Mouse (Mus musculus): ENCODE measurements around the gene Prox1. TPM values are rescaled to one million over a fixed set of nuclear protein-coding genes. Genes with fewer than 3 reads are reported as not detected.

Prox1 gene
- total RNA-seq (2021): 10 to 100 TPM; 34.3 to 68.1 TPM

DNA sequence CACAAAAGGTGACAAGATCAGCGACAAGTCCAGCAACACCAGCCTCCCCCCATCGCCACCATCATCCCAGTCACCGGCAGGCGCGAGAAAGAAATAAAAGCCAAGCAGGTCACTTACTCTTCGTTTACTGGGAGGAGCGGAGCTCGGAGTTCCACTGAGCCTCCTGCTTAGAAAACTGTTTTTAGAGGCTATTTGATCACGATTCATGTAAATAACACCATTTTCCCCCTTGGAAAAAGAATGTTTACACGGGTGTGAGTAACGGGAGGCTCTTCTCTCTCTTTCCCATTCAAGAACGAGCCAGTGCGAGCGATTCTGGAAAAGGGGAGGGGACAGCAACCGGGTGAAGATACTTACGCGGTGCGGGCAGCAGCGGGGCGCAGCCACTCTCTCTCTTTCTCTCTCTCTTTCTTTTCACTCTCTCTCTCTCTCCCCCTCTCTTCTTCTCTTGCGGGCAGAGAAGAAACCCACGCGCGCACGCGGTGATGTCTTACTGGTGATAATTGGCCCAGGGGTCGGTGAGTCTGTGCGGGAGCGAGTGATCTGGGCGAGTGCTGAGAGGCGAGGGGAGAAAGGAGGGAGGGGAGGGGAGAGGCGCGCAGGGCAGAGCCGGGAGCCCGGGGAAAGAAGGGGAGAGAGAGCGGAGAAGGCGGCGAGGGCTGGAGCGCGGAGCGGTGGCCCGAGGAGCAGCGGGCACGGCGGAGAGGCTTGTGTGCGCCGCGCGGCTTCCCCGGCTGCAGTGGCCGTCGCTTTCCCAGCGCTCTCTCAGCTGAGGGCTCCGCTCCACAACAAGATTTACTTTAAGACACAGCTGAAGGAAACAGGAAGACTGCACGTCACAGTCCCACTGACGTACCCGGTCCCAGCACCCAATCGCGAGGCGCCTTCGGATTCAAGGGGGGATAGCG lies at the start of gene Prox1:
Prox1 (minus strand) TSS at position 804 of the 908 bp plus-strand sequence.
- intact Hi-C loops (cut with DNase I): loop anchor here (2.0 to 10.0 kb wide), 4 partner anchors 41 to 627 kb away; no protein-coding TSS in a partner anchor
- DNase-seq: peak; percentile 84 to 88

DNA sequence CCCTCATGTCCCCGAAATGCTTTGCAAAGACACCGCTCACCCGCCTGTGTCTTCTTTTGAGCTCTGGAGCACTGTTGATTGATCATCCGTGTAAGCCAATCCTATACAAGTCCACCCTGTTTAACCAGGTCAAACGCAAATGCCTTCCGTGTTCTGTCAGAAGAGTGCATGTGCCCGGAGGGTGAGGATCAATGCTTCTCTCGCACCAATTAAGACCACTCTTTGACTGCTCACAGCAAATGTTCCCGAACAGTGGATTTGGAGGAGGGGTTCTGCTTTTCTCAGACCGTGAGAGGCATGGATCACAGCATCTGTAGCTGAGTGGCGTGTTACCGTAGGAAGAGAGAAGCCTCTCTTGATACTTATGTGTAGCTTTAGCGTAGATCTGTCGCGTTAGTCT lies 46.1 kb upstream of the Prox1 start:
- intact Hi-C loops (cut with DNase I): no loop called here

DNA sequence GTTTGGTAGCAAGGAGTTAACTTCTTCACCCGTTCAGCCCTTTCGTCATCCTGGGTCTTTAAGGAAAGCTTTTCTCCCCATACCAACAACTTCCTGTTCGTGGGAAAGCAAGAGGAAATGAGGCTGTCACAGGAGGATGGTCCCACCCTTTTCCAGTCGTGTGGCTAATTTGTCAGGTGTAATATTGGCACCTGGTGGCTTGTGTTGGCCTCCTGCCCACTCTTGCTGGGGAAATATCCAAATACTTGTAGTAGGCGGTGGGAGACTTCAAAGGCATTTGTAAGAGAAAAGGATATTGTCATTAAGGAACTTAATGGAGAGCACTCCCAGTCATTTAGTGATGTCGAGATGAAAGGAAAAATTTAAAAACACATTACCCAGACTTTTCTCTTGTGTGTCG lies 44.1 kb upstream of the Prox1 start:
- intact Hi-C loops (cut with DNase I): no loop called here
- DNase-seq: peak in 1 of 2 experiments; percentile 12

More for the DNA sequence above, 46.1 kb upstream of the Prox1 start:
- DNase-seq: no peak

DNA sequence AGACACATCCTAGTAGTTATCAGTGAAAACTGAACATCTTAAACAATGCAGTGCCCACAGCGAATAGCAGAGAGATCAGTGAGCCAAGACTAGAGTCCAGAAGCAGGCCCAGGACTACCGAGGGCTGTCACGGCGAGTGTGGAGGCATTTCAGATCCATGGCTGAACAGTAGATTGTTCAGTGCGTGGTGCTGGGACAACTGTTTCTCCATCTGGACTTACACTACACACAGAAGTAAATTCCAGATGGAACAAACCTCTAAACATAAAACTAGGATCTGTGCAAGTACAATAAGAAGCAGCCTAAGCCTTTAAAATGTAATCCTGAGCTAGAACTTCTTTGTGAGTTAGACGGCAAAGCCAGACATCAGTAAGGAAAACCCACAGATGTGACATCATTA lies 42.7 kb upstream of the Prox1 start:
- DNase-seq: no peak
- intact Hi-C loops (cut with DNase I): no loop called here

DNA sequence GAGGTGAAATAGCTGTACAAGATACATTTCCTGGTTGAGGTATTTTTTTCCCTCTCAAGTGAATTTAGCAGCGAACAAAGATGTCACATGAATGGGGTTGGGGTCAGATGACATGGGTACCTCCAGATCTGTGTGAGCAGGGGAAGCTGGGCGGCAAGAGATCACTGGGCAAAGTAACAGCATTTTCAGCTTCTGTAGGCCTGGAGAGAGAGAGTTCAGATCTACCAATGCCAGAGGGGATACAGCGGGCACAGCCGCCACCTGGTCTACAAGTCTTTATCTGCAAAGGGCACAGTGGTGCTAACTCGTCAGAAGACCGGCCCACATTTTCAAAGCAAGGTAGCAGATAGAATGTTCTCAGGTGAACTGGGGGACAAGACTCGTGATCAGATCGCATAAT lies 36.7 kb upstream of the Prox1 start:
- intact Hi-C loops (cut with DNase I): no loop called here
- no peak for DNase-seq

DNA sequence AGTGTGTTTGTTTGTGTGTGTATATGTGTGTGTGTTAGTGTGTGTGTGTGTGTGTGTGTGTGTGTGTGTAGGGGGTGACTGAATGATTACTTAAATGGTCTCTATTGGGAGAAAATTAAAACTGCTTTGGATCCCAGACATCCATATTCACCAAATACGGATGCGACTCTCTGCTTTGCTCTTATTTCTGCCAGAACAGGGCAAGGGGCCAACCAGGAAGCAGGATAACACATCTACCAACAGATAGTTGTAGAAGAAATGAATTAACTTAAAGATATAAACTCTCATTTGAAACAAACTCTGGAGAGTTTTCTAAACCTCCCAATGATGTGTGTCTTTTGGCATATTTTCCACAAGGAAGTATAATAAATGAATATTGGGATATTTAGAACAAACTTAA lies 35.2 kb upstream of the Prox1 start:
- intact Hi-C loops (cut with DNase I): no loop called here
- no peak for DNase-seq

DNA sequence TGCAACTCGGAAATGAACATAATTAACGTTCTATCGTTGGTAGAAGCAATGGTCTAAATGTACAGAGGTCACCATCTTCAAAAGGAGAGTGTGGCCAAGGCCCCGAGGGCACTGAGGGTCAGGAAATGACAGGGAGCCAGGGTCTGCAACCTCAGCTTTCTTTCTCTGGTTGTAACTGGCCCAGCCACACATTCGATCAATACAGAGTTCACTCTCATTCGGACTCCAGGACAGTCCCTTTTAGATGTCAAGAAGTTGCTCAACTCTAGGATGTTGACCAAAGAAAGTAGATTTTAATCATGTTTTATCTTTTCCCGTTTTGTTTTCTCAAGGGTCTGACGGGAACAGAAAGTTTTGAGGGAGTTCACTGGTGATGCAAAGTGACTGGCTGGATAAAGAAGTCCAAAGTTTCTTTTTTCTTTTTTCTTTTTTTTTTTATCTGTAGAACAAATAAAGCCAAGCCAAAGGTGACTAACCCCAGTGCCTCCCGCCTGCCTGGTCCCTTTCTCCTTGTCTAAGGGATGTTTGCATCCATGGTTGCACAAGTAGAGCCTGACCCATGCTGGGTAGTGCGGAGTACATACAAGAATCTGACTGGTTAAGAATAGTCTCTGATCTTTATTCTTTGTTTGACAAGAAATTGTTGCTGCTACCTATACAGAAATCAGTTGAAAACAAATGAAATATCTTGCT lies 34.0 kb upstream of the Prox1 start:
- intact Hi-C loops (cut with DNase I): no loop called here
- DNase-seq: no peak

DNA sequence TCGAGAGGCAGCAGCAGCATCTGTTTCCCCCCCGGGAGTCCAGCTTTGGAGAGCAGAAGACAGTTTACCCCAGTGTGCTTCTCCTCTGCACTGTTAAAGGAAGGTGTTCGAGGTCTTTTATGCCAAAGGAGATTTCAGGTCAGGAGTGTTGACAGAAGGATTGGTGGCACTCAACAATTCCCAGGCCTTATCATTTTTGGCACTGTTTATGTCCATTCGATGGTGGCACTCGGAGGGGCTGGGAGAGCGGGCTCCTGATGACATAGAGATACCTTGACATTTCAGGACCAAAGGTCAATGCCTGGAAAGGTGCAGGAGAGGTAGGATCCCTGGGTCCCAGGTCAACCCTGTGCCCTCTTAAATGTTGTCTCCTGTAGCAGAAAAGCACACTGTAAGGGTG lies 31.2 kb upstream of the Prox1 start:
- intact Hi-C loops (cut with DNase I): no loop called here
- DNase-seq: peak; percentile 48 to 51

DNA sequence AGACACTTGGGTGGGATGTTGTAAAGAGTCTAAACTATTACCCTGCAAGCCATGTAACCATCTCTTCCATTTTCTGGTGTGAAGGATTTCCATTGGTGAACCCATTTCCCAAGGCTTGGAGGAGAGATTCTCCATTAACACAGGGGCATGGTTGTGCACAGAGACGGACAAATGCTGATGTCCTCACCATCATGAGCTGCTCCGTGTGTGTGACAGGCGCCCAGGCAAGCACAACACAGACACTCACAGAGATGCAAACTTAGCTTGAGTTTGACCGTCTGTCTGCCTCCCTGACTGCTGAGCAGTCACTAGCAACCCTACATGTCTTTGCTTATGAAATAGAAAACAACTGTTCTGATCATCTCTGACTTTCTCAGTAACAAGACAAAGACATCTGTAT lies 30.5 kb upstream of the Prox1 start:
- intact Hi-C loops (cut with DNase I): no loop called here
- no peak for DNase-seq

DNA sequence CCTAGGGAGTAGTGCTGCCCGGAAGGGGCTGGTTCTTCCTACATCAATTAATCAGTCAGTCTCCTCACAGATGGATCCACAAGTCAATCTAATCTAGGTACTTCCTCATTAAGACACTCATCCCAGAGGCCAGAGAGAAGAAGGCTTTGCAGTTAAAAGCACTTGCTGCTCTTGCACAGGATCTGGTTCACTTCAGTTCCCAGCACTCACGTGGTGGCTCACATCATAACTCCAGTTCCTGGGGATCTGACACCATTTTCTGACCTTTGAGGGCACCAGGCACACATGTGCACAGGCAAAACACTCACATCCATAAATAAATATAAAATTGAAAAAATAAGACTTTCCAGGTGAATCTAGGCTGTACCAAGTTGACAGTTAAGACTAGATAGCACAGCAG lies 27.7 kb upstream of the Prox1 start:
- intact Hi-C loops (cut with DNase I): no loop called here
- no peak for DNase-seq

DNA sequence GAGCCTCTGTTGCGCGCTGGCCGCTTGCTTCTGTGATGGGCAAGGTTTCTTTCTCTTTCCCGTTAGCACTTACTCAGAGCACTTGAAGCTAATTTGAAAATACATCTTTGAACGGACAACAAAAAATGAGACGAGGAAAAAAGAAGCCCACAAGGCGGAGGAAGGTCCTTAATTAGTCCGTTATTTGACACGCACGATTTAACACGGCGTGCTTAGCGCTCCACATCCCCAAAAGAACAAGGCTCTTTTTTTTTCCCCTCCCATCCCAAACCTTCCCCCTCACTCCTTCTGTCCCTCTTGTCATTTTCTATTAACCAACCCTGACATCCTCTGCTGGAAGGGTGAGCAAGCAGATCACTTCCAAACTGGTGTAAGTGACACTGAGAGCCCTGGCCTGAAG lies 21.5 kb upstream of the Prox1 start:
- no peak for DNase-seq
- intact Hi-C loops (cut with DNase I): no loop called here

DNA sequence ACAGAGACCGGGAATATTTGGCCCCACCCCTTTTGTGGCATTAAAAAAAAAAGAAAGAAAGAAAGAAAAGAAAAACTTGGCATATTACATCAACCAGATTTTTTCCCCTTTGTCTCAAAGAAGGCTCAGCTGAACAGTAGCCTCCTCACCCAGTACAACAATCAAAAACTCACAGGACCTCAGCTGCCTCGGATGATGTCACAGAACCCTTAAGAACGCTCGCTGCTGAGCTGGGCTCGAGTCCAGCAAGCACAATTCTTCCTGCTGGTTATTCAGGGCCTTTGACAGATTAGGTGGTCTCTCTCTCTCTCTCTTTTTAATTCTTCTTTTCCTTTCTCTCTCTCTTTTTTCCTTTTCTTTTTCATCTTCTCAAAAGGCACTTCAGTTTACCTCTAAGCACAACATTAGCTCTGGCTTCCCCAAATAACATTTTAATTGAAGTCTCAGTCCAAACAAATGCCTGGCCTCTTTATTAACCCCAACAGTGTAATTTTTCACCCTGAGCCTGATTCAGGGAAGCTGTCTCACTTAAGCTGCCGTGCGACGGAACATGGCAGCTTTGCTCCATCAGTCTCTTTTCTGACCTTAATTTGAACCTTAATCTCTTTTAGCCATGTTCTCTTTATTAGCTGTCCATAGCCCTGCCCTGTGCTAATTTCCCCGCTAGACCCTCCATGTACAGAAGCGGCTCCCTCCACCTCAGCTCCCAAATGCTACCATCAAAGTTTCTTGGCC lies 19.9 kb upstream of the Prox1 start:
- DNase-seq: peak; percentile 47 to 54
- intact Hi-C loops (cut with DNase I): no loop called here

DNA sequence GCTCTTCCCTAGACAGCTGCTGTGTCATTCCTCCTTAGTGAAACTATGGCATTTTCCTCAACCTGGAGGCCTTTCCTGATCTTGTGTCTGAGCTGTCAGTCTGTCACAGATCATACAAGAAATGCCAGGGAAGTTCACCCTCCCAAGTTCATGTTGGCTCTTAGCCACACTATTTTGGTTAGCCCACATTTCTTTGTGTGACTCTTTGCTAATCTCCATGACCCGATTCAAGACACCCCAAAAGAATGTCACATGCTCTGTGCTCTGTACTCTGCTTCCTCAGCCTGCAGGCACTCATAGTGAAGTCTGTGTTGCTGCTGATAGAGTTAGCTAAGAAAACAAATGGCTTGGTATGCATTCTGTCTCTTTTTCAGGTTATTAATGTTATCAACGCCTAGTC lies 18.6 kb upstream of the Prox1 start:
- DNase-seq: peak; percentile 30 to 38
- intact Hi-C loops (cut with DNase I): no loop called here

DNA sequence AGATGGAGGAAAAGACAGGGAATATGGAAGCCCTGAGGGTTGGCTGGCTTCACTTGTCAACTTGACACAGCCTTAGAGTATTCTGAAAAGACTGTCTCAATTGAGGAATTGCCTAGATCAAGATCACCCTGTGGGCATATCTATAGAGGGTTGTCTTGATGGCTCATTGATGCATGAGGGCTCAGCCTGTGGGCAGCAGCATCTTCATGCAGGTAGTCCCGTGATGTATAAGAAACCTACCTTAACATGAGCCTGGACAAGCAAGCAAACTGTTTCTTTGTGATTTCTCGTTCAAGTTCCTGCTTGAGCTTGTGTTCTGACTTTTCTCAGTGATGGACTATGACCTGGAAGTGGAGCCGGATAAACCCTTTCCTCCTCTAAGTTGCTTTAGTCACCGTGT lies 15.8 kb upstream of the Prox1 start:
- intact Hi-C loops (cut with DNase I): no loop called here

DNA sequence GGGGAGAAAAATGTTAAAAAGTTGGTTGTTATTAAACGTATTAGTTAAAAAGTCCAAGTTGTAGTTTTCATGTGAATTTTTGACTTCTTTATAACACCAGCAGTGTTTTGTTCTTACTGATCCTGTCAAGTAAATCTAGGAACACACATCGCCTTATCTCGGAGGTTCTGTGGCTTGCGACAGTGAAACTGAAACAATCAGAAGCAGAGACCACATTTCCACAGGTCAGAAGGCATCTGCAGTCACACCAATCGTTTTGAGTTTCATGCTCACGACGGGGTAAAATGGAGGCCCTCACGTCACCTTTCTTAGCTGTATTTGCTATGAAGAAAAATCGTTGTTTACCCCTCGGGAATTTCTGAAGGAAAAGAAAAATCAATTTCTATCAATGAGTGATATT lies 14.8 kb upstream of the Prox1 start:
- DNase-seq: no peak
- intact Hi-C loops (cut with DNase I): no loop called here

More for the DNA sequence above, 15.8 kb upstream of the Prox1 start:
- no peak for DNase-seq

DNA sequence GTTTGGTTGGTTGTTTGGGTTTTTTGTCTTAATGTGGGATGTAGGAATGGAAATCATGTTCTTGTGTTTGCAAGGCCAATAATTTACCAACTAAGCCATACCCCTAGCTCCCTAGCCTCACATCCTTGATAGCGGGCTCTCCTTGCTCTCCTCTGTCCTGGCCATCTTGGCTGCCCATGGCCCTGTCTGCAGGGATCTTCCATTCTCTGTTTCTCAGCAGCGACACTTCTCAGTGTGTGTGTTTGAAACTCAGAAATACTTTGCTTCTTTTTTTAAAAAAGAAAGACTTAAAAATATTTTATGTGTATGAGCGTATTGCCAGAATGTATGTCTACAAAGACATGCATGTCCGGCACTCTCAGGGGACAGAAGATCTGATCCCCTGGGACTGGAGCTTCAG lies 13.1 kb upstream of the Prox1 start:
- intact Hi-C loops (cut with DNase I): no loop called here
- DNase-seq: no peak

DNA sequence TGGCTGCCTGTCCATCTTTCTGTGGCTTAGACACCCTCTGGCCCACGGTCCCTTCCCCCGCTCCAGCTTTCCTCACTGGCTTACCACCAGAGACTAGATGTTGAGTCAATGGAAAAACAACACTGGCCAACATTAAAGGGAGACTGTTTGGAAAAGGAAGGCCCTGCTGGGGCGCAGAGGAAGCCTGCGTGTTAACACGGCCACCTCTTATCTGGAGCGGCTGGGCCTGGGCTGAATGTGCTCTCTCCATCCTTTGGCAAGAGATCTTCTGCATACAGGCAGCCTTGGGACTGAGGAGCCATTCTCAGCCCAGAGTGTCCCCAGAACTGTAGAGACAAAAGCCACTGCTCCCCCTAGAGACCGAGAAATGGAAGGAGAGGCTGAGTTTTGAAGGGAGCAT lies 11.3 kb upstream of the Prox1 start:
- intact Hi-C loops (cut with DNase I): no loop called here
- peak in 1 of 2 experiments; percentile 33 for DNase-seq

DNA sequence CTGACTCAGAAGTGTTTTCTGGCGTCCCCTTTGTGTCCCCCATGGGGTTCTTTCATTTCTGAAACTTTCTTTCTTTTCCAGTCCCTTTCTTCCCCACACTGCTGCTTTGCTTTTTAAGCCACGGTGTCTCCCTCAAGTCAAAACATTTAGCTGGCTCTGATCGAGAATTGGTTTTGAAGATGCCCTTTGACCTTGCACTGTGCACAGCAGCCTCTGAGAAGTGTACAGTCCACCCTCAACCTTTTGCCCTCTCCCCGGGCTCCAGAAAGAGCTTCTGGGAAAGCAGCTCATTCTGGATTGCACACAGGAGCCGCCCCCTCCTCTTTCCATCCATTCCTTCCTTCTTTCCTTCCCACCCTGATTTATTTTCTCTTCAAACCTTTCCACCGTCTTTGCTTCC lies 10.3 kb upstream of the Prox1 start:
- intact Hi-C loops (cut with DNase I): no loop called here
- DNase-seq: no peak

DNA sequence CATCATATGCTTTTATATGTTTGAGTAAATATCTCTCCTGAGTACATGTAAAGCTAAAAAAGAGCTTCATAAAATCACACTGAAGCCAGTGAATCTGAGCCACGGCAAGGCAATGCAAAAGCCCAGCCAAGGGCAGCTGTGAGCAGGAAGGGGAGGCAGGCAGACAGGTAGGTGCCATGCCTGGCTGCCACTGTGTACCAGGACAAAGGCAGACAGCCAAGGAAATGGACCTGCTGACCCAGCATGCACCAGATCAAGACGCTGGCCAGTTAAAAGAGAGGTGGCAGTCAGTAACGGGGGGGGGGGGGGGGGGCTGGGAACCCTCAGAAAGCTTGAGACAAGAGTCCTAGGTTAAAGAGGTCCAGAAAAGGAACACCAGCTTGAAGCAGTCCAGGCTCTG lies 6.4 kb upstream of the Prox1 start:
- intact Hi-C loops (cut with DNase I): no loop called here
- peak; percentile 34 to 48 for DNase-seq

DNA sequence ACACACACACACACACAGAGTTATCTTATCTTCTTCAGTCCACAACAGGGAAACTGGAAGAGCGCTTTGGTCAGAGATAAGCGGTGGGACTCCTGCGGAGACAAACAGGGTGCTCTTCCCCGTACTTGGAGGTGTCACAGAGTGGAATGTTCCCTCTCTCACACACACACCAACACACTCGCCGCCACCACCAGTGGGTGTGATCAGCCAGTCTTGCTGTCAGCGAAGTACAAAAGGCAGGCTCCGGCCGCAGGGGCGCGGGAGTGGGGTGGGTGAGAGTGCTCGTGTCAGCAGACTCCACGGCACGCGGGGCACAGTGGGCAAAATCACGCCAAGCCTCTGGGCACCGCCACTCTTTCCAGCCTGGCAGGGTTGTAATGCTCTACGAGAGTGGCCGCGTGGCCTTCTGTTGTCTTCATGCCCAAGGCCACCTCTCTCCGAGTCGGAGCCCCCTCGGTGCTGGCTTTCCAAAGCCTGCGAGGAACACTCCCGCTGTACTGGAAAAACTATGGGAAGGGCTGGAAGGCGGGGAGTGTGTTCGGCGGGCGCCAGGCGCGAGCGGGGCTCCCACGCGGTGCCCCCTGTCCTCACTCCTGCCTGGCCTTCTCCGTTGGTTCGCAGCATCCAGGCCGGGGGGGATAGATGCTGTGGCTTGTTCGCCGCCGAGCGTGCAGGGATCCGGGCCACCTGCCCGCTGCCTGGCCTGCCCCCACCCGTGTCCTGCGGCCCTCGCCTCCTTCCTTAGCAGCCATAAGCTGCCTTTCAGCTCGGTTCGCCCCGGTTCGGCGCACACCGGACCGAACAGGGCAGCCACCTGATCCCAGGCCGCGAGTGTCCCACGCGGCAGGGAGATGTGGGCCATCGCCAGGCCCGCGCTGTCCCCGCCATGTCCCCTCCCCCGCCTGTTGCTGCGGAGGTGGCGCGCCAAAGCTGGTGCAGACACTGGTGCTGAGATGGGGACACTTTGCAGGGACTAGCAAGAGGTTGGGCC lies 4.5 kb upstream of the Prox1 start:
- intact Hi-C loops (cut with DNase I): loop anchor here (5.0 kb wide), 1 partner anchor 622 kb away; no protein-coding TSS in a partner anchor
- peak; percentile 46 to 56 for DNase-seq
